Mouse (Mus musculus) testis, postnatal 14 days (tissue): Measurements from ENCODE around the gene Rapgef3.

Experiments
- DNase-seq: peaks from one replicate; pipeline ENCODE4 v3.0.0; 2021; ENCODE audit warnings: low spot score

The Rapgef3 gene

DNA sequence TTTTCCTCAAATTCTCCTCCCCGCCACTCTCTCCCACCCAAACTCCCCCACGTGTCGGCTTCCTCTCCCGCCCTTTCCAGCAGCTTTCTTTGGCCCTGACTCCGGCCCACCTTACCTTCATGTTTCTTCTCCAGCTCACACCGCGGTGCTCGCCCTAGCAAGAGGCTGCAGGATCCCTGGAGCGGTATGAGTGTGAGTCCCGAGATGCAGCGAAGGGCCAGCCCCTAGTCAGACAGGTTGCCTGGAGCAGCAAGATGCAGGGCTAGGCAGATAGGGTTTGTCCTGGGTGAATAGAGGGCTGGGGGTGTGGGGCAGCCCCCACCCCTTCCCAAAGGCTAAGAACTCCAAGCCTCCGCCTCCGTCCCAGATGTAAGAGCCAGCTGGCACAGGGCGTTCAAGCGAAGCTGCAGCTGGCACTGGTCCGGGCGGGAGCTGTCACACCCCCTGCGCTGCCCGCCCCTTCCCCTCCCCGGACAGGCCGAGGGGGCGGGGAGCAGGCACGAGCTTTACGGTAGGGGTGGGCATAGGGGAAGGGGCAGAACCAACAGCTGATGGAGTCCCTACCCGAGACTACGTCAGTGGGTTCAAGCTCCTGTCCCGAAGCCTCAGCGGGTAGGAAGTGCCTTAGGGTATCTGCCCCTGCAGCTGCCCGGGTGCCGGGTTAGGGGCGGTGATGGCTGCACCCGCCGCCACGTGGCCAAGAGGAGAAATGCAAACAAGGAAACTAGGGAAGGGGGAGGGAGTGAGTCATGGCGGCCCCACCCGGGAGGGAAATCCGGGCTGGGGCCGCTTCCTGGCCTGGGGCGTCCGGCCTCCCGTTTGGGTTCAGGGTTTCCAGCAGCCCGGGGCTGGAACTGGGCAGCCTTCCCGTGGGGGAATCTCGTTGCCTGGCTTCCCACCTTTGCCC, at the start of gene Rapgef3:
Gene Rapgef3 (minus strand): TSS at position 693 of the 907 bp plus-strand sequence.
- DNase-seq: peak; percentile 68

DNA sequence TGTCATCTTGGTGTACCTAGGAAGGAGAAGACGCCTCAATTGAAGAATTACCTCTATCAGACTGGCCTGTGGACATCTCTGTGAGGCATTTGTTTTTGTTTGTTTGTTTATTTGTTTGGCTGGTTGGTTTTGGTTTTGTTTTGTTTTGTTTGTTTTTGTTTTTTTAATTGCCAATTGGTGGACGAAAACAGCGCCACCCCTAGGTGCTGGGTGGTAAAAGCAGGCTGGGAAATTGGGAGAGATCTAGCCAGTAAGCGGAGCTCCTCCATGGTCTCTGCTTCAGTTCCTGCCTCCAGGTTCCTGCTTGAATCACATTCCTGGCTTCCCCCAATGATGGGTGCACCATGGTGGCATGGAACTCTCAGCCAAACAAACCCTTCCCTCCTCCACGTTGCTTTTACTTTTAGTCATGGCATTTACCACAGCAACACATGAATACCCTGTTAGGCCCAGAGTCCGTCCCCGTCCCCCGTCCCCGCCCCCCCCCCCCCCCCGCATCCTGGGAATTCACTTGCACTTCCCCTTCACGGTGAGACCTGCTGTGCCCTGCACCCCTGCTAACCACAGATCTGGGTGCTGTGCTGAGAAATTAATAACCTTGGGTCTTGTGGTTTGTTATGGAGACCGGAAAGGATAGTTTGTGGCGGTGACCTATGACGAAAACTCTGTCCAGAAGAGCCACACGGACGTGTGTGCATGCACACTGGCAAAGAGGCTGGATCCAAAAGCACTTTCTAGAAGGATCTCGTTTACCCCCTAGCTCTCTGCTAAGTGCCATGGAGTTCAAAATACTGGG, 48.6 kb upstream of the Rapgef3 start:
- no peak for DNase-seq

- no peak for DNase-seq
These were observed 47.5 kb upstream of the Rapgef3 start for GRCm38 (mm10) chr15:97815254-97815653.

DNA sequence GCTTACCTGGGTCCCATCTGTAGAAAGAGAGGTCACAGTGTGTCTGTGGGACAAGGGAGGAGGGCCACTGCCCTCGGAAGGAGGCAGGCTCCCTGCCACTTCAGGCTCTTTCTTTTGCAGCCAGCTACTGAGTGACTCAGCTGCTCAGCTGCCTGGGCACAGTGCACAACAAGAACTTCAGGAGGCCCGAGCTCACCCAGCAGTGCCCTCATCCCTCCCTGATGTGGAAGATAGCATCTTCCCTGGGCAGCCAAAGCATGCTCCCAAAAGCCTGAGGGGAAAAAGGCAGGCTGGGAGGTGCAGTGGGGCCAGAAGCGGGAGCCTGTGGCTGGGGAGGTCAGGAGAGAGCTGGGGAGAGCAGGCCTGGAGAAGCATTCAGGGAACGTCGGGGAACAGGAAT, 46.9 kb upstream of the Rapgef3 start:
- DNase-seq: no peak

GRCm38 (mm10) chr15:97813452-97814204, 45.9 kb upstream of the Rapgef3 start:
- DNase-seq: no peak

DNA sequence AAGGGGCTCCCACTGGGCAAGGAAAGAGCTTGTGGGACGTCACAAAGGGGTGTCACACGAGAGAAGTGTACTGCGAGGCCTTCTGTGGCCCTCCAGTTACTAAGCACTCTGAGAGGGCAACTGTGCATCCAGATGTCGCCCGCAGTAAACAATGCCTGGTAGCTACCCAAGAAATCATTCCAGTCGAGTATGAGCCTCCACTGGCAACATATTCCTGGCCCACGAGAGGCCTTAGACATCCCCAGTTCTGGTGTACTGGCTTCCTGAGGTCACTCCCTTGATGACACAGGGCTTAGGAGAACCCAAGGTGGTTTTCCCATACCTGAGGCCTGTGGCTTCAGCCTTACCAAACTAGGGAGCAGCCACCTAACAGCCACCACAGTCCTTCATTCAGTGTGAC, 45.1 kb upstream of the Rapgef3 start:
- no peak for DNase-seq

GRCm38 (mm10) chr15:97812126-97812525, 44.4 kb upstream of the Rapgef3 start:
- DNase-seq: peak; percentile 80

DNA sequence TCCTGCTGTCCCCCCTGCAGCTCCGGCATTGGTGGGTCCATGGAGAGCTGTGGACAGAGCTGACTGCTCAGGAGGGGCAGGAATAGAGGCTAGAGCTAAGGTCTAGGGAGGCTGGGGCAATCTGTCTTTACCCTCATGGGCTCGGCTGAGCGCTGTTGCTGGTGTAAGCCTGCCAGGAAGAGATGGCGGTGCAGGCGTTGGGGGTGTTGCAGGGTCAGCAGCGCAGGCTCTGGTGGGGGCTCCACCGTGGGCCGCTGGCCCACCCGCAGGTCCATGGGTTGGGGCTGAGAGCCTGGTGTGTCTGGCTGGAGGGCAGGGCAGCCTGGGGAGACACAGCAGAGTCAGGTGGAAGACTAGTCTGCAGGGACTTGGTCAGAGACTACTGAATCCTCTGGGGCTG, 43.5 kb upstream of the Rapgef3 start:
- no peak for DNase-seq

GRCm38 (mm10) chr15:97810399-97810798, 42.6 kb upstream of the Rapgef3 start:
- DNase-seq: no peak

DNA sequence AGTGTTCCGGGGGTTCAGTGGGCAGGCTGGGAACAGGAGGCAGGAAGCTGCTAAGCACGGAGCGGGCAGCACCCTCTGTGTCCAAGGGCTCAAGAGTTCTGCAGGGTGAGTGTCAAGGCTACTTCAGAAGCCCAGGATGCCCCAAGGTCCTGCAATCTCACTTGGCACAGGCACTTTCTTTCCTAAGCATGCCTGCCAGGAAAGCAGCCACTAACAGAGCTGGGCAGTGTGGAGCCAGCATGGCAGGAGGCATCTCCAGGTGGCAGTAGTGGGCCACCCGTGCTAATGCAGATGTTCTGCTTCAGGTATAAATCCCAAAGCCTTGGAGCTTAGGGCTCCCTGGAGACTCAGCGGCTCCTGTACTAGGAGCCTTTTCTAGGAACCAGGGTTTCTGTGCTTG, 42.2 kb upstream of the Rapgef3 start:
- peak; percentile 63 for DNase-seq

DNA sequence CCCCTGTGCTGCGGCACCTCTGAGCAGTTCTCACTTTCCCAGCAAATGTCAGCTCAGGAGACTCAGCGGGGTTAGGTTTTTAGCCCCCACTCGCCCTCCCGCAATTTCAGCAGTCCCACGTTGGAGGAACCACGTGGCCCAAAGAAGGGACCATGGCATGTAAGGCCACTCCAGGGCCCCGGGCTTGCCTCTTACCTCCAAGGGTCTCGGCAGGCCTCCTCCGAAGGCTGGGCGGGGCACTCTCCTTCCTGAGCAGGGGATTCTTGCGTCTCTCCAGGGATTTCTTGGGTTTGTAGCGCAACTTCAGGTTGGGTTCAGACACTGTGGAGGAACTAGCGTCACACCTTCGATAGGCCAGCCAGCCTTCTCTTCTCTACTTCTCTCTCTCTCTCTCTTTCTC, 41.4 kb upstream of the Rapgef3 start:
- DNase-seq: no peak

- no peak for DNase-seq
These were observed 40.8 kb upstream of the Rapgef3 start for GRCm38 (mm10) chr15:97808532-97808931.

- no peak for DNase-seq
These were observed 40.1 kb upstream of the Rapgef3 start for GRCm38 (mm10) chr15:97807867-97808266.

DNA sequence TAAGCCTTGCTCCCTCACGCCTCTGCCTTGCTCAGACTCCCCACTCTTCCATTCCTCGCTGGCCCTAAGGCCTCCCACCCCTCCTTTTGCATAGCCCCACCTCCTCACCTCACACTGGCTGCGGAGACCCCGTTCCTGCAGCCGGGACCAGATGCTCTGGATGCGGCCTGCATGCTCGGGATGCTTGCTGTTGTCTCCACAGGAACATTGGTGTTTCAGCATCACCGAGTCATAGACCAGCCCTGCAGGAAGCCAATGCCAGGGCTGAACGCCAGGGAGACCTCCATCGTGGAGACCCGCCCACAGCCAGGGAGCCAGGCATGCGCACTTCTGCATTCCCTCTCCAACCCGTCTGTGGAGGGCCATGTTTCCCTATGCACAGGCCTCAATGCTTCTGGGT, 34.8 kb upstream of the Rapgef3 start:
- DNase-seq: no peak

DNA sequence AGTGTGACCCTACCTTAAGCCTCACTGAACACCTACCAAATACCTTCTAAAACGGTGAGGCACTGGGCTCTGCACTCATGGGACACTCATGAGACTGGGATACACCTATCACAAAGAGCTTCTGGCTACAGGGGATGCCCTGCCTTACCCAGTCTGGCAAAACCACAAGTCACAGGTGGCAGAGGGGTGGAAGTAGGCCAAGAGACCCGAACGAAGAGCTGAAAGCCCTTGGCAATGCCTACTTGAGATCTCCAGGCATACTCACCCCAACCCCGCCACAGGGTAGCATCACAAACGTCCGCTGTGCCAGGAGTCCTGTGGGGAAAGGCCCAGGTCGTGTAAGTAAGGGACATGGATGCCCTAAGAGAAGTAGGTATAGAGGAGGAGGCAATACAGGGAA, 34.0 kb upstream of the Rapgef3 start:
- no peak for DNase-seq

DNA sequence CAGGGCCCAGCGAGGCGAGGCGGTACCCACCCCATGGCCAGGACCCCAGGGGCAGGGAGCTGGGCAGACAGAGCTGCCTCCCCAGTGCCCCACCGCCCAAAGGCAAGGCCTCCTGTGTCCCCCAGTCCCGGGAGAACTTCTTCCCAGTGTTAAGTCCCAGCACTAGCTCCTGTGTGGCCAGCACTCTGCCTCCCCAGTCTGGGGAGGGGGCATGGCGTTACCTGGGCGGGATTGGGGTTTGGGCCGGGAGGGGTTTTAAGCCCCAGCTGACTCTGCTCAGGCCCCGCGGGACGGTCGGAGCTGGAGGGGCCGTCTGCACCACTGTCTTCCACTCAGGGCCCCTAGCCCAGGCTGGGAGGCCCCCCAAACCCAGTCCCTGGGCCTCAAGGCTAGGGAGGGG, 33.1 kb upstream of the Rapgef3 start:
- DNase-seq: no peak

GRCm38 (mm10) chr15:97799446-97799845, 31.7 kb upstream of the Rapgef3 start:
- DNase-seq: no peak

DNA sequence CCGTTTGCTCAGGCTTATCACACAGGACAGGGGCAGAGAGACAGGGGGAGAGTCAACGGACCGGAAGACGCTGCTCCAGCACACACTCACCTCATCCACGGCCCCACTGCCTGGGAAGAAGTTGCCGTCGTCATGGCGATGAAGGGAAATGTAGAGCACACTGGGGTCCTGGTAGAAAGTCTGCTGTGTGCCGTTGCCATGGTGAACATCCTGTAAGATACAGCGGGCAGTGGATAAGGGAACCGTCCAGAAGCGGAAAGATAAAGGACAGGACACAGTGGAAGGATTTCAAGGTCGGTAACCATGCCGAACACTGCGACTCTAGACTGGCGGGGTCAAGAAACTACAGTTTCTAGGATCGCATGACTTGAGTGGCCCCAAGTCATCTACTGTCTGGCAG, 30.4 kb upstream of the Rapgef3 start:
- DNase-seq: no peak

GRCm38 (mm10) chr15:97796674-97797310, 29.0 kb upstream of the Rapgef3 start:
- no peak for DNase-seq

DNA sequence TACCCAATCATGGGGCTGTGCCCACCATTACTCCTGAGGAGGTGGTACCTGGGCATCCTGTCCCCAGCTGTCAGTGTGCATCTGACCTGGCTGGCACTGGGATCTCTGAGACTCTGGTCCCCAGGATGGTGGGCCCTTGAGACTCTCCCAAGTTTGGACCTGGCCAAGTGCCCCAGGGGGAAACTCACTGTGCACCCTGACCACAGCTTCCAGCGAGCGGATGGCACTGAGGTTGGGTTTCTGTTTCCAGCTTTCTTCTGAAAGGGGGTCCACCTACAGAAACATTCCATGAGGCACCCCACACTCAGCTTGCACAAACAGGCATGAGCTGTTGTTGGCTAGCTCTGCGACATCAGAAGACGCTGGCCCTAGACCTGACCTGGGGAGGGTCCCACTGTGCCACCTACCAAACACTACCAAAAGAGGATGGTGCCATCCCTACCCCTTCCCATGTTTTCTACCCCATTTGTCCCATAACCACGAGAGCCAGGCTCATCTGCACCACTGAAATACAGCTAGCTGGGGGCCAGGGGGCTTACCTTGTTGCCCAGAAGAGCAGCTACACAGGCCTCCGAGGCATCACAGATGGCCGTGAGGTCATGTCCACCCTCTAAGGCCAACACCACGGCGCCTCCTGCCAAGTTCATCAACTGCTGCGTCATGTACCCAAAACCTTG, 27.9 kb upstream of the Rapgef3 start:
- no peak for DNase-seq

- DNase-seq: no peak
These were observed 26.5 kb upstream of the Rapgef3 start for GRCm38 (mm10) chr15:97794268-97794667.
